Mouse (Mus musculus) thymus, postnatal 25 days (tissue): ENCODE results near the gene Micu1.

Experiments used
- DNase-seq: peaks from one replicate; pipeline ENCODE4 v3.0.0; 2022

The Micu1 gene

GRCm38 (mm10) chr10:59887432-59887831, 185.2 kb downstream of the Micu1 start:
- DNase-seq: no peak

DNA sequence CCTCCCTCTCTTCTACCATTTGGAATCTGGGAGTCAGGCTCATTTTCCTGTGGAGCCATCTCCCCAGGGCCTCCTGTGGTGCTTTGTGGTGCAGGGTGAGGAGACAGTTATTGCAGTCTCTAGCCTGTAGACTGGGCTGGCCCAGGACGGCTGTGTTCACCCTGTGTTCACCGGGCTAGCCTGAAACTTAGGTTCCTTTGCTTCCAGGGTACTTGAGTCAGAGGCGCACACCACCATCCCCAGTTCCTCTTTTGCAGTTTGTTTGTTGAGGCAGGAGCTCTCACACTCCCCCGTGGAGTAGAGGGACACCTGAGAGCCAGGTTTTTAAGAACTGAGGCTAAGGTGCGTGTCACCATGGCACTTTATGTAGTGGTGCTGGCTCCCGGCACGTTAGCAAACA, 187.1 kb downstream of the Micu1 start:
- DNase-seq: no peak

DNA sequence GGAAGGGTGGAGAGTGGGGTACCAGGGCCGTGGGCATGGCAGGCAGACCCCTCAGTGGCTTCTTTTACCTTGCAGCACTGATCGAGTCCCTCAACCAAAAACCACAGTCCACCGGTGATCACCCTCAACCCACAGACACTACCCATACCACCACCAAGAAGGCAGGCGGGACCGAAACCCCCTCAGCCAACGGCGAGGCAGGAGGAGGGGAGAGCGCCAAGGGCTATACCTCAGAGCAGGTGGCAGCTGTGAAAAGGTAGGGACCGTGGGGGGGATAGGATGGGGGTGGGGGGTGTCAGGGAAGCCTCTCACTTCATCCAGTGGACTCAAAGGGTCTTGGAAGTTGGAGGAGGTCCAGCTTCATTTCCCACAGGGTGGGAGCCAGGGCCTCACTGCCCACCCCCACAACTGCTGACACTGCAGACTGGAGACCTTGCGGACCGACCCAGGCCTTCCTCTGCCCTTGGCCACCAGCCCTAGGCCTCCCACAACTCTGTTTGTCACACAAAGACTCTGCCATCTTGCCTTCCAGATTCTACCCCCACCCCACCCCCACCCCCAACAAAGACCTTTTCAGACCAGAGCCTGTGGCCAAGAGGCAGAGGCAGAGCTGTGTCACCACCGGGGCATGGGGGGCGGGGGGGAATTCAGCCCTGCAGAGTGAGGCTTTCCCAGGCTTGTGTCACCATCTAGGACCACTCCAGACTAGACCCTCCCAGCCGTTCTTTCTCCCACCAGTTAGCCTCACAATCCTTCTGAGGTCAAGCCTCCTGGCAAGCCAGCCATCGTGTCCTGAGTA, 187.9 kb downstream of the Micu1 start:
- no peak for DNase-seq

- peak; percentile 81 for DNase-seq
Measured at GRCm38 (mm10) chr10:59892977-59893376, 190.7 kb downstream of the Micu1 start.

GRCm38 (mm10) chr10:59894251-59895160, 192.2 kb downstream of the Micu1 start:
- DNase-seq: peak; percentile 92

- DNase-seq: no peak
Measured at GRCm38 (mm10) chr10:59895460-59896186, 193.3 kb downstream of the Micu1 start.

DNA sequence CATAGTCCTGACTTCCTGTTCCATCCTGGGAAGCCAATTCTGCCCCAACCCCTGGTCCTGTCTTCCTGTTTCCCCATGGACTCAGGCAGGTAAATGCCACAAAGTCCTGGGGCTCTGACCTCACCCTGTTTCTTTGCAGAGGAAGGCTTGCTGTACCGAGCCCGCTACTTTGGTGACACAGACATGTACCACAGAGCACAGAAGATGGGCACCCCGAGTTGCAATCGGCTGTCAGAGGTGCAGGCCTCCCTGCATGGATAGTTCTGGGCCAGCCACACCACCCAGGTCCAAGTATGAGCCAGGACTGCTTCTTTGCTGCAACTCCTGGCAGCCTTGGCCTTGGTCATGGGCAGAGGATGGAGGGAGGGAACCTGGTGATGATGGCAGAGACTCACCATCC, 193.9 kb downstream of the Micu1 start:
- peak; percentile 29 for DNase-seq

DNA sequence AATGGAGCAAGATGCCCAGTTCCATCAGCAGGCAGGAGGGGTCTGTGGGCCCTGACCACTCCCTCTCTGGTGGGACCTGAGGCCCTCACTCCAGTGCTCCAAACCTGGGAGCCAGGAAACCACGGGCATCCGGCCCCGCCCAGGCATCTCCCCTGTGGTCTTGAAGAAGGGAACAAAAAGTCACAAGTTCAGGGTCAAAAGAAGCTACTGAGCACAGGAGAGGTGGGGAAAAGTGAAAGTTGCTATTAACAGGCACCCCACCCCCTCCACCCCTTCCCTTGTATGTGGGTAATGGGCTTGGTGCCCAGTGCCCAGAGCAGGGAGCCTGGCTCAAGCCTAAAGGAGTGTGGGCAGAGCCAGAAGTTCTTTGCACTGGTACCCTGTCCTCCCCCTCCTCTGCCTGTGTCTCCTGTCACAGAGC, 194.6 kb downstream of the Micu1 start:
- DNase-seq: peak; percentile 88

DNA sequence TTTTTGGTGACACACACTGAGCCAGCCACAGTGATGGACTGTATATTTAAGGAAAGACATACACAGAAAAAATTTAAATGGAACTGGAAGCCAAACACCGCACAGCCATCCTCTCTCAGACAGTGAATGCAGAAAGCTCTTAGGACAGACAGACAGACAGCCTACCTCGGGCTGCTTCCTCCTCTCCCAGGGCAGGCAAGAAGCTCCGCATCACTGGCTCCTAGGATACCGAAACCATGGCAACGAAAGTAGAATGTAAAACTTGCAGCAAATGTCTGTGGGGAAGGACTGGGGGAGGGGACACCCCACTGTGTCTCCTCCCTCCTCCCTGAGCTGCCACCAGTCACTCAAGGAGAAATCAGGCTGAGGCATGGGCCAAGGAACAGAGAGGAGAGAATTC, 195.2 kb downstream of the Micu1 start:
- DNase-seq: peak; percentile 60

DNA sequence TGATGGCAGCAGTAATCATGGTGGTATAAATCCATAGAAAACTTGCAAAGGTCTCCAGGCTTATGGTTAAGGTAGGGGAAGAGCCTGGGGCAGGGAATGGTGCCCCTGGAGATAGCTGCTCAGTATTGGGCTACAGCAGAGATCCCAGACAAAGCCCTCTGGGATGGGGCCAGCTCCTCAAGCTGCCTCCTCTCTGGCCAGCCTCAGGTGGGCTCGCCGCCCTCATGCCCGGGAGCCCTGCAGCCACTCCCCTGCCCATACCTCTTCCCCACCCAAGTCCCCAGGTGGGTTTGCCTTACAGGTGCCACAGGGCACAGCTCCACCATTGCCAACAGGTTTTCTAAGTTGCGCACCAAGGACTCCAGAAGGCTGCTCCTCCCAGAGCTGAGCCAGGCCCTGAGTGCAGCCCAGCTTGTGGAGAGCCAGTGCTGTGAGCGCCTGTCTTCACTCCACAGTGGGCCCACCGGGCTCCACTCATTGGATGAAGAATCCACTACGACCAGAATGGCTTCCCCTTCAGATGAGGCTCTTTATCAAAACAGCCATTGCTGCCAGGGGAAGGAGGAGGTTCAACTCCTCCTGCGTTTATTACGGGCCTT, 196.0 kb downstream of the Micu1 start:
- no peak for DNase-seq

DNA sequence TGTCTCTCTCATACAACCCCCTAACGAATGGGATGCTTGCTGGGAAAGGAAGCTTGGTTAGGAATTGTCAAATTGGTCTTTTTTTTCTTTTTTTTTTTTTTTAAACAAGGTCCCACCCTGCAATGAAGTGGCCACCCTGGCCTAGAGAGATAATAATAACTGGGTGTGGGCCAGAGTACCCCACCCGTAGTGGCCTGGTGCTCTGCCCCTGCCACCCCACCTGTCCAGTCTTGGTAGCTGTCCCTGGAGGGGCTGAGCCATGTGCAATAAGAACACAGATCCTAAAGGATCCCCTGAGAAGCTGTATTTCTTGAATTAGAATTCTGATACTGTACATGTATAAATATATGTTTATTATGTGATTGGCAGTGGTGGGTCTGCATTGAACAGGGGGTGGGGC, 196.7 kb downstream of the Micu1 start:
- no peak for DNase-seq

- DNase-seq: peak; percentile 91
Measured at GRCm38 (mm10) chr10:59899341-59900173, 197.3 kb downstream of the Micu1 start.

- no peak for DNase-seq
Measured at GRCm38 (mm10) chr10:59900174-59900435, 197.8 kb downstream of the Micu1 start.

DNA sequence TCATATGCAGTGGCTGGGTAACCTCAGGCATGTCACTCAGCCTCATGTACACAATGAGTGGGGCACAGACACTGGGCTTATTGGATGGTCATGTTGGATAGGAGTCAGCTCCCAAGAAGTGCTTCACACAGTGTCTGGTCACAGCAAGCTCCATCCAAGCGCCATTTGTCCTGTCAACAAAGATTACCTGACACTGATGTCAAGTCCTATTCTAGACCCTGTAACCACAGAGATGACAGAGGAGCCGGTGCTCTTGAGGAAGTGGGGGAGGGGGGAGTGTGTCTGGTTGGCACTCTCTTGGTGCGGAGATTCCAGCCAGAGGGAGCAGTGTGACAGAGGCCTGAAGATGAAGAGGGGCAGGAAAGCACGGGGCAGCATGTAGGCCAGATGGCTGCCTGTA, 198.7 kb downstream of the Micu1 start:
- DNase-seq: peak; percentile 66

DNA sequence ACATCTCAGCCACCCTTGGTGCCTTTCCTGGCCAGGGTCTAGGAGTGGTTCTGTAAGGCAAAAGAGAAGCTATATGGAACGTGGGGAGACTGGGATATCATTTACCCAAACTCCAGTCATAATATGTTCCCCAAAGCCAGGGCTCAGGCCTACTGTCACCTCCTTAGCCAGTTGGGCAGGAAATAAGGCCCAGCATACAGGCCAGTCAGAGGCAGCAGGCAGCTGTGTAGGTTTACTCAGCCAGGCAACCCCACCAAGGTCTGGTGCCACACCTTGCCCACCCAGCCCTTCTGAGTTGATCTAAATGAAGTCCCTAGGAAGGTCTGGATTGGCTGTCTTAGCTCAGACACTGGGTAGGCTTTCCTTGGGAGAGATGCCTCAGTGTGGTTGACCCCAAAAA, 199.2 kb downstream of the Micu1 start:
- peak; percentile 33 for DNase-seq

DNA sequence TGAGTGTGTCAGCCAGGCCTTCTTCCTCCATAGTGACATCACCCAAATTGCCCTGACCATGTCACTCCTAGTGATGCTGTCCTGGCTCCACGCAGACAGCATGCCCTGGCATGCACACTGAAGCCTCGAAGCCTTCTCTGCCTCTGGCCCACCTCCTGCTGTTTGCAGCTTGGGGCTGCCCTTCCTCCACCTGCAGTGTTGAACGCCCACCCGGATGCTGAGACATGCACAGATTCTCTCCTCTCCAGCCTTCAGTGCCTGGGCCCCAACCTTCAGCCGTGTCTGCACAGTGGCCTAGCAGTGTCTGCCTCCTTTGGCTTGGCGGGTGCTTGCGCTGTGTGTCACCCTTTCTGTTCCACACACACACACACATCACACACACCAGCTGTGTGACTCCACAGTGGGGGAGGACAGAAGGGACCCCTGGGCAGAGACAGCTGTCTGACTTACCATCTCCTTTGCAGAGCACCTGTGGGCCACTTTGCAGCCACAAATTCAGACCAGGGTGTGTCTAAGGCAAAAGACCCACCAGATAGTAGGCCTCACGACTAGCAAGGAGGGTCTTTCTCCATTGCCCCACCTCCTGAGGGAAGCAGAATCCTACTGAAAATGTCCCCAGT, 199.8 kb downstream of the Micu1 start:
- DNase-seq: peak; percentile 79

DNA sequence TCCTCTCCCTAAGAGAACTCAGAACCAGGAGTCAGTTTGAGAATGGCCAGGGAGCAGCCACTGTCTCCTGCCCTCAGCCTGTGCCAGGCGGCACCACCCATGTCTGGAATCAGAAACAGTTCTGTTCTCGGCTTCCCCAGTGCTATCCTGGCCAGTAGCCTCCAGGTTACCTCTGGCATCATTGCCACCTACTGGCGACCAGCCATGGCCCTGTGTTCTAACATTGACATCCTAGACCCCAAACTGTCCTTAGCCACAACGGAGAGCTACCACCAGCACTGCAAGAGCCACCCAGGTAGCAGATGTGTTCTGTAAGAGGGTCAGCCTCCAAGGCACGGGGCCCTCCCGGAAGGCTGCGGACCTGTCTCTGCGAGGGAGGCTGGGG, 200.3 kb downstream of the Micu1 start:
- no peak for DNase-seq

GRCm38 (mm10) chr10:59903170-59903569, 200.9 kb downstream of the Micu1 start:
- no peak for DNase-seq

- DNase-seq: peak; percentile 64
Measured at GRCm38 (mm10) chr10:59907080-59907609, 204.9 kb downstream of the Micu1 start.

- DNase-seq: peak; percentile 67
Measured at GRCm38 (mm10) chr10:59907695-59908299, 205.5 kb downstream of the Micu1 start.

GRCm38 (mm10) chr10:59908776-59909315, 206.6 kb downstream of the Micu1 start:
- DNase-seq: no peak
